Mouse (Mus musculus) midbrain, embryonic 16.5 days (tissue): Measurements from ENCODE around the gene Sf3a2. TPM values are rescaled to one million over a fixed set of nuclear protein-coding genes. Genes with fewer than 3 reads are reported as not detected.

ENCODE experiments used
- ATAC-seq: fragments of 200-750 bp; cut with Nextera tagmentation; 2 replicates; pipeline ENCODE4 v1.8.0; 2017; ENCODE audit warnings: moderate TSS enrichment
- H3K27ac ChIP-seq: fragments of 300-500 bp; sonication (generic); 2 replicates; pipeline ENCODE4 v1.5.1; 2014; ENCODE audit warnings: mild to moderate bottlenecking, low read length, mixed read lengths
- H3K27me3 ChIP-seq: fragments of 300-500 bp; sonication (generic); 2 replicates; pipeline ENCODE4 v1.6.1; 2014; ENCODE audit warnings: low read depth, low read length, mixed read lengths; ENCODE audit not compliant: control insufficient read depth, insufficient read depth
- H3K36me3 ChIP-seq: fragments of 300-500 bp; sonication (generic); 2 replicates; pipeline ENCODE4 v1.6.1; 2014; ENCODE audit warnings: mild to moderate bottlenecking, low read length, moderate library complexity, mixed read lengths; ENCODE audit not compliant: control insufficient read depth, insufficient read depth
- H3K4me1 ChIP-seq: fragments of 300-500 bp; sonication (generic); 2 replicates; pipeline ENCODE4 v1.6.1; 2014; ENCODE audit warnings: mild to moderate bottlenecking, low read length, mixed read lengths; ENCODE audit not compliant: control insufficient read depth, insufficient read depth
- H3K4me2 ChIP-seq: fragments of 300-500 bp; sonication (generic); 2 replicates; pipeline ENCODE4 v1.6.1; 2014; ENCODE audit warnings: mild to moderate bottlenecking, low read length, mixed read lengths
- H3K4me3 ChIP-seq: fragments of 300-500 bp; sonication (generic); 2 replicates; pipeline ENCODE4 v1.5.1; 2014; ENCODE audit warnings: low read depth, mild to moderate bottlenecking, low read length, moderate library complexity, mixed read lengths
- H3K9ac ChIP-seq: fragments of 300-500 bp; sonication (generic); 2 replicates; pipeline ENCODE4 v1.6.1; 2014; ENCODE audit warnings: low read depth, low read length, mixed read lengths
- H3K9me3 ChIP-seq: fragments of 300-500 bp; sonication (generic); replicated peaks from 2 replicates; pipeline ENCODE4 v1.6.1; 2014; ENCODE audit warnings: mild to moderate bottlenecking, low read length, mixed read lengths; ENCODE audit not compliant: control insufficient read depth, poor library complexity, severe bottlenecking
- WGBS: fragments of 180-500 bp; shearing (Covaris S2); extraction: QIAGEN DNeasy Blood & Tissue Kit; methylation state at CpG from one replicate; pipeline ENCODE4 v1.1.7; 2014; 5-methylcytosine and 5-hydroxymethylcytosine counted together
- polyA plus RNA-seq: library from polyadenylated mRNA; unstranded; fragments of >200 nt; fragmentation: Nextera tagmentation; extraction: Ambion mirVana; gene quantifications from 2 replicates; pipeline ENCODE4 v1.2.1, GENCODE M21; 2015

The Sf3a2 gene
- polyA plus RNA-seq, 1 experiment from 2014 or later = 60.6 TPM

DNA sequence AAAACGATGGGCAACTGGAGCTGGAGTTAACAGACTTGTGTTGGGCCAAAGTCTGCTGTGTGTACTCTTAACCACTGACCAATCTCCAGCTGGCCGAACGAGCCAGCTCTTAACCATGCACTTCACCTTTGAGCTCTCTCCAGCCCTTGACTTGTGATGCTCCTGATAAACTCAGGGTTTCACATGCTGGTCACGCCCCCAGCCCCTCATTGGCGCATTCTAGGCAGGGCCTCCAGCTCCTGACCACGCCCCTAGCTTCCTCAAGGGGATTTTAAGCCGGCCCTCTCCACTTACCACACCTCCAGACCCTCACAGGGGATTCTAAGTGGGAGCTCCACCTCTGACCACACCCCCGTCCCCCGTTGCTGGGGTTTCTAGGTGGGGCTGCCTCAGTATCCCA is 33.1 kb downstream of the Sf3a2 start:
- 7% methylated on average over 9 of the region's 9 CpGs for WGBS
- no peak overlapping the region for H3K9ac ChIP-seq
- peaks cover 21% of the 10 kb centered on the region for H3K36me3 ChIP-seq
- H3K27me3 ChIP-seq = peaks cover 20% of the 10 kb centered on the region
- no peak overlapping the region for H3K4me3 ChIP-seq
- H3K9me3 ChIP-seq = no peaks in the 10 kb centered on the region
- H3K4me1 ChIP-seq = peaks cover 20% of the 10 kb centered on the region
- no peak overlapping the region for H3K4me2 ChIP-seq
- H3K27ac ChIP-seq = no peak overlapping the region
- no peak for ATAC-seq

- Histone ChIP-seq H3K4me2 (no peak overlapping the region), H3K9me3 (no peaks in the 10 kb centered on the region), H3K4me1 (peaks cover 15% of the 10 kb centered on the region), H3K9ac (no peak overlapping the region), H3K4me3 (no peak overlapping the region), H3K36me3 (peaks cover 21% of the 10 kb centered on the region), H3K27ac (no peak overlapping the region), H3K27me3 (peaks cover 22% of the 10 kb centered on the region)
- 33% methylated on average over 7 of the region's 7 CpGs for WGBS
- no peak for ATAC-seq
Observed at GRCm38 (mm10) chr10:80832818-80833217, 34.8 kb downstream of the Sf3a2 start.

DNA sequence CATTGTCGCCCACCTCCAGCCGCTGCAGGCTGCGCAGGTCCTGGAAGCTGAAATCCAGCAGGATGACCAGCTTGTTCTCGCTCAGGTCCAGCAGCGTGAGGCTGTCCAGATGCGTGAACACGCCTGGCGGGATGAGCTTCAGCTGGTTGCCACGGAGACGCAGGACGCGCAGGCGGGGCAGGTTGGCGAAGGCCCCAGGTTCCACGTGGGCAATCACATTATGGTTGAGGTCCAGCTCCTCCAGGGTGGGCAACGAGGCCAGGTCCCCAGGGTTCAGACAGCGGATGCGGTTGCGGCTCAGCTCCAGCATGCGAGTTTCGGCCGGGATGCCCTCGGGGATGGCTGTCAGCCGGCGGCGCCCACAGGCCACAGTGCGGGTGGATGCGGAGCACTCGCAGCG is 37.6 kb downstream of the Sf3a2 start:
- H3K9me3 ChIP-seq = no peaks in the 10 kb centered on the region
- no peak for ATAC-seq
- peaks cover 11% of the 10 kb centered on the region for H3K36me3 ChIP-seq
- peaks cover 22% of the 10 kb centered on the region for H3K27me3 ChIP-seq
- no peak overlapping the region for H3K9ac ChIP-seq
- no peak overlapping the region for H3K4me3 ChIP-seq
- 55% methylated on average over 30 of the region's 30 CpGs for WGBS
- H3K4me1 ChIP-seq = no peaks in the 10 kb centered on the region
- H3K4me2 ChIP-seq = peak overlapping the region; percentile 18; the same call in 1 of the 2 replicates
- no peak overlapping the region for H3K27ac ChIP-seq

- peaks cover 11% of the 10 kb centered on the region for H3K36me3 ChIP-seq
- no peak overlapping the region for H3K4me3 ChIP-seq
- no peak overlapping the region for H3K4me2 ChIP-seq
- no peak overlapping the region for H3K27ac ChIP-seq
- H3K9ac ChIP-seq = no peak overlapping the region
- WGBS = 44% methylated on average over 7 of the region's 7 CpGs
- no peaks in the 10 kb centered on the region for H3K9me3 ChIP-seq
- ATAC-seq = no peak
- H3K27me3 ChIP-seq = peaks cover 22% of the 10 kb centered on the region
- H3K4me1 ChIP-seq = no peaks in the 10 kb centered on the region
Observed at GRCm38 (mm10) chr10:80836949-80837379, 39.0 kb downstream of the Sf3a2 start.

GRCm38 (mm10) chr10:80837827-80838226 is 39.8 kb downstream of the Sf3a2 start:
- no peak overlapping the region for H3K4me2 ChIP-seq
- no peak for ATAC-seq
- peaks cover 27% of the 10 kb centered on the region for H3K27me3 ChIP-seq
- WGBS = 10% methylated on average over 2 of the region's 2 CpGs
- no peak overlapping the region for H3K27ac ChIP-seq
- H3K4me3 ChIP-seq = no peak overlapping the region
- no peaks in the 10 kb centered on the region for H3K9me3 ChIP-seq
- no peaks in the 10 kb centered on the region for H3K4me1 ChIP-seq
- H3K9ac ChIP-seq = no peak overlapping the region
- H3K36me3 ChIP-seq = peaks cover 11% of the 10 kb centered on the region

DNA sequence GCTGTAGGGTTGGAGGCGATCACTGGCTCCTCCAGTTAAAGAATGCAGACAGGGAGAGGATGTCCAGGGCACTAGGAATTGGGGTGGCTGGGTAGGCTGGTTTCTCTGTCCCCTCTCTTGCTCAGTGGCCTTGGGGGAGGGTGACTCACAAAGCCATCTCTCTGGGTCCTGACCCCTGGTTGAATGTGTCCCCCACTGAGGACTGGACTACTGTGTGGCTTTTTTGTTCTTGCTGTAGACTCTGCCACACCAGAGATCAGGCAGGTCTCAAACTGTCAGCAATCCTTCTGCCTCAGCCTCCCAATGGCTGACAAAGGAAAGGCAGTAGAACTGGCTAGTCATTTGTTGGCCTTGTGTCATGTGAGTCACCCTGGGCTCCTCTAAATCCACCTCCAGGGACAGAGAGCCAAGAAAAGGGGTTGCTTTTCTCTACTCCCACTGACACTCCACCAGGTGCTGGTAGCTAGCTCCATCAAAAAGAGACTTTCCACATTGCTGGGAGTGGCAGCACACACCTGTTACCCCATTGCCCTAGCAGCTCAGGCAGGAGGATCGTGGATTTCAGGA is 40.4 kb downstream of the Sf3a2 start:
- no peak overlapping the region for H3K27ac ChIP-seq
- H3K27me3 ChIP-seq = peaks cover 31% of the 10 kb centered on the region
- no peak for ATAC-seq
- 53% methylated on average over 2 of the region's 2 CpGs for WGBS
- H3K4me3 ChIP-seq = no peak overlapping the region
- no peaks in the 10 kb centered on the region; the same call in 1 of the 2 replicates for H3K4me1 ChIP-seq
- no peak overlapping the region for H3K4me2 ChIP-seq
- H3K9ac ChIP-seq = no peak overlapping the region
- H3K36me3 ChIP-seq = peaks cover 11% of the 10 kb centered on the region
- H3K9me3 ChIP-seq = no peaks in the 10 kb centered on the region

- Histone ChIP-seq H3K27me3 (peaks cover 32% of the 10 kb centered on the region), H3K4me2 (no peak overlapping the region), H3K4me3 (no peak overlapping the region), H3K9me3 (no peaks in the 10 kb centered on the region), H3K9ac (no peak overlapping the region), H3K4me1 (peaks cover 6% of the 10 kb centered on the region; the same call in 1 of the 2 replicates), H3K36me3 (peaks cover 4% of the 10 kb centered on the region; the same call in 1 of the 2 replicates), H3K27ac (no peak overlapping the region)
- WGBS = 55% methylated on average over 6 of the region's 6 CpGs
- no peak for ATAC-seq
Observed at GRCm38 (mm10) chr10:80839848-80840247, 41.9 kb downstream of the Sf3a2 start.

GRCm38 (mm10) chr10:80841685-80842084 is 43.7 kb downstream of the Sf3a2 start:
- H3K4me3 ChIP-seq = no peak overlapping the region
- peaks cover 27% of the 10 kb centered on the region for H3K27me3 ChIP-seq
- no peak overlapping the region for H3K4me2 ChIP-seq
- peaks cover 6% of the 10 kb centered on the region; the same call in 1 of the 2 replicates for H3K4me1 ChIP-seq
- no peak overlapping the region for H3K27ac ChIP-seq
- H3K36me3 ChIP-seq = no peaks in the 10 kb centered on the region
- H3K9me3 ChIP-seq = no peaks in the 10 kb centered on the region
- WGBS = 83% methylated on average over 2 of the region's 2 CpGs
- ATAC-seq = no peak
- H3K9ac ChIP-seq = no peak overlapping the region

- Histone ChIP-seq H3K36me3 (no peaks in the 10 kb centered on the region), H3K9ac (no peak overlapping the region), H3K4me1 (peaks cover 6% of the 10 kb centered on the region; the same call in 1 of the 2 replicates), H3K4me3 (no peak overlapping the region), H3K9me3 (no peaks in the 10 kb centered on the region), H3K4me2 (no peak overlapping the region), H3K27me3 (peaks cover 25% of the 10 kb centered on the region), H3K27ac (no peak overlapping the region)
- ATAC-seq = no peak
- WGBS = 82% methylated on average over 15 of the region's 15 CpGs
Observed at GRCm38 (mm10) chr10:80842334-80842733, 44.3 kb downstream of the Sf3a2 start.
